Mouse (Mus musculus): Measurements from ENCODE around the gene Fndc11.
"Not testable (repeated sequence)": the region's sequence is repeated elsewhere in the genome, so short reads cannot be mapped to it uniquely, and the experiment has no call there.

The Fndc11 gene

DNA sequence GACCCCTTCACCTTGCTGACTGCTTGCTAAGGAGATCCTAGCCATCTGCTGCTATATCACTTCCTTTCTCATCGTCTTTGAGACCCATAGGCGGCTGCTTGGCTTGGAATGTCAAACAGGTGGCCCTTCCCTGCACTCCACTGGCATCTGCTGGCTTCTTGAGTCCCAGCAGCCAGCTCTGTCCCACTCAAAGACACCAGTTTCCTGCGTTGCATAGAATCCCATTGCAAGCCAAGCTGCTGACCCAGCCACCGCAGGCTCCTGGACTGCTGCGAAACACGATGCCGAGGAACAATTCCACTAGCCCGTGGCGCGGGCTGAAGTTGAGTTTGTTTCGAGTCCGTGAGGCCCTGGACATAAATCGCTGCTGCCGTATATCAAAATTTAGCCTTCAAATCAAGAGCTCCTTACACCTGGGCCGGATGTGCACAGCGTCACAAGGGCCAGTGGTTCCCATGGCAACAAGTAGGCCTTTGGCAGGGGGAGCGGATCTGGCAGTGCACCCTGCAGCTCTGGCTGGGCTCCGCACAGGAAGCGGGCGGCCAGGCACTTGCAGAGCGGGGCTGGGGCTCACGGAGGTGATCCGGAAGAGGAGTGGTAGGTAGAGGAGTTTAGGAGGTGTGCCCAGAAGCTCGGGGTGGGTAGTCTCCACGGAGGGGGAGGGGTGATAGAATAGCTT lies at the start of gene Fndc11:
TSS of gene Fndc11 (plus strand) at position 476 of the 679 bp plus-strand sequence.
- peak; percentile 82 for DNase-seq

DNA sequence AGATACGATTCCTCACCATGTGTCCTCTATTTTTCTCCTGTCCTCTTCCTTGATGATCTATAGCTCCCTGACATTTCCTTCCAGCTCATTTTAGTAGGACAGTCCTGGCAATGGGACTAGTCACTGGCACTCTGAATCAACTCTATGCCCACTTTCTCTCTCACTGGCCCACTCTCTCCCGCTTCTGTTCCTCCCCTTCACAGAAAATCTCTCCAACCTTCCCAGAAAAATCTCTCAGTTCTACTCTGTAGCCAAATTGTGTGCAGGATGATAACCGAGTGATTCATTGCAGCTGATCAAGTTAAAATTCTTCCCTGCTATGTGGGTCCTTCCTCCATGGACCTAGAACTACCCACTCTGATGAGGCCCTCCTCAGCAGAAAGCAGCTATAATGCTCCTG lies 45.2 kb upstream of the Fndc11 start:
- no peak for DNase-seq

DNA sequence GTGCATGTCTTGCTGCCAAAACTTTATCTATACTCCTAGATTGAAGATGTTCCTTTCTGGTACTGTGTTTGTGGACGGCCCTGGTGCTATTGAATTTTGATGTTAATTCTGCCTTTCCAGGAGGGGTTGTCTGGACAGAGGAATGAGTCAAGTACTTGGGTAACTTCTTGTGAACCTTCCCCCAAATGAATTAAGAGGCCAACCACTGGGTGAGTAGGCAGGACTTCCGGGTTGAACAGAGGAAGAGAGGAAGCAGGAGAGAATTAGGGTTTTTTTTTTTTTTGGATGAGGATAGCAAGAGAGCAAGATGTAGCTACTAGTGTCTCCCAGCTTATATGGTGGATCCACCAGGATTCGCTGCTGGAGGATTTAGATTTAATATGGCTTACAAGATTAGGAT lies 41.8 kb upstream of the Fndc11 start:
- no peak for DNase-seq

DNA sequence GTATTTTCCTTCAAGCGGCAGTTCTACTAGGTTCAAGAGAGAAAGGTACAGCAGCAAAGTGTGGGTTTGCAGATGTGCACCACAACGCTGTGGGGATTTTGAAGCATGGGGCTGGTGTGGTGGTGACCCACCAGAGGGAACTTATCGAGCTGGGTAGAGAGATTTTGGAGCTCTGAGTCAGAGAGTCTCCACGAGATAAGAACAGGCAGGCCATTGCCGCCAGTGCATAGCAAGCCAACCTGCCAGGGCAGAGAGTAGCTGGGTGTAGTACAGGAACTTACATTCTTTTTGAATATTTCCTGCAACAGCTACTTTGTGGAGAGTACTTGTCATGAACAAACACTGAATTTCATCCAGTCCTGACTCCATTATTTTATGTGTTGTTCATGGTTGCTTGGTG lies 41.3 kb upstream of the Fndc11 start:
- DNase-seq, result no peak

DNA sequence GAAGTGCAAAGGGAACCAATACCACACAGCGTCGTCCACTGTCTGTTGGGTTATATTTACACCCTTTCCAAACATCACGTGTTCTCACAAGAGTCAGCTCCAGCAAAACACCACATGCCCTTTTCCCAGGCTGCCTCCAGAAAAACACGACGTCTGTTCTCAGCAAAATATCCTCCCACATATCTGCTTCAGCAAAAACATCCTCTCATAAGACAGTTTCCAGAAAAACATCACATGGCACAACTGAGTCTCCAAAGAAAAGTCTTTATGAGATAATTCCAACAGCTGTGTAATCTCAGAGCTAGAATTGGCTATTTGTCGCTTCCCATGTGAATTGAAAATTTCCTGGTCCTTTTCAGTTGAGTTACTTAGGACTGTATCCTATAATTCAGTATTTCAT lies 38.9 kb upstream of the Fndc11 start:
- no peak for DNase-seq

DNA sequence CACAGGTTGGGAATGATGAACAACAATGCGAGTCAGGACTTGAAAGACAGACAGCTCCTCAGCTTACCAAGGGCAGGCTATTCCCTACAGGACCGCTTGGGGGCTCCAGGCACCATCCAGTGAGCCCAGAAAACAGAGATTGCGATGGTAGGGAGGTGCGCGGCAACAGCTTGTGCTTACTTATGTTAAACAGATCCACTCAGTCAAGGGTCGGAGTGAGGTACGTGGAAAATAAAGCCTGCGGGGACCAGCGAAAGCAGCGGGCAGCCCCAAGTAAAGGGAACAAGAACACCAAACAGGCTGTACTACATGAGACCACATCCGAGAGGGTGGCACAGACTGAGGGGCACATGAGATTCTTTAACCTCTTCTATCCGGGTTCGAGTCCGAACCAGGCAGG lies 33.2 kb upstream of the Fndc11 start:
- DNase-seq, result peak; percentile 91

DNA sequence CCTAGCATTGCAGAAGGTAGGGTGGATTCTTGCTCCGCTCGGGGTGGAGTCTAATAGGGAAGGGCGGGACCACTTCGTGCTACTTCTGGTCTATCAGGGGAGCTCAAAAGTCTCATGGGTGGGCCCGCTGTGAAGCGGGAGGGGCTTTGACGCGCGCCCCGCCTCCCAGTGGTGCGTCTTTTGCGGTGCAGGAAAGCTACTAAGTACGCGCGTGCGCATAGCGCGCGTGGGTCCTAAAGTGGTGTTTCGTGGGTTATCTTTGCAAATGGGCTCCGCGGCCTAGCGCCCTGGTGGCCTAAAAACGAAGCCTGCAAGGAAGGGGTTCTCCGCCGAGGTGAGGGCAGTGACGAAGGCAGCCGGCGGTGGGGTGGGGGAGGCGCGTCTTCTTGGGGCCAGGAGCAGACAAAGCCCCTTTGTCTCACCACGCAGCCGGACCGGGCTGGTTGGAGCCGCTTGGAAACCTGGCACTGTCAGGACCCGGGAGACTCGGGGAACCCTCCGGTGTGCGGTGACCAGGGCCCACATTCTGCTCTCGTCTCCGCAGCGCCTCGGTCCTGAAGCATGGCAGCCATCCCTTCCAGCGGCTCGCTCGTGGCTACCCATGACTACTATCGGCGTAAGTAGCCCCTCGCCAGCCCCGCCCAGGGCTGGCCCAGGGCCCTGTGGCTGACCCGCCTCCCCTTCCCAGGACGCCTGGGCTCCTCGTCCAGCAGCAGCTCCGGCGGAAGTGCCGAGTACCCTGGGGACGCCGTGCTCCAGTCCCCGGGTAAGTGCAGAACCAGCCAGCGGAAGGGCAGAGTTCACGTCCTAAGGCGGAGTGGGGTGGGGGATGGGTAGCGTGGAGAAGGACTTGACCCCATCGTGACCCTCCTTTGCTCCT lies 32.5 kb upstream of the Fndc11 start, which contains the start of gene Ppdpf:
TSS of gene Ppdpf (plus strand) at position 127 of the 880 bp plus-strand sequence.
- DNase-seq, result peak; percentile 94

DNA sequence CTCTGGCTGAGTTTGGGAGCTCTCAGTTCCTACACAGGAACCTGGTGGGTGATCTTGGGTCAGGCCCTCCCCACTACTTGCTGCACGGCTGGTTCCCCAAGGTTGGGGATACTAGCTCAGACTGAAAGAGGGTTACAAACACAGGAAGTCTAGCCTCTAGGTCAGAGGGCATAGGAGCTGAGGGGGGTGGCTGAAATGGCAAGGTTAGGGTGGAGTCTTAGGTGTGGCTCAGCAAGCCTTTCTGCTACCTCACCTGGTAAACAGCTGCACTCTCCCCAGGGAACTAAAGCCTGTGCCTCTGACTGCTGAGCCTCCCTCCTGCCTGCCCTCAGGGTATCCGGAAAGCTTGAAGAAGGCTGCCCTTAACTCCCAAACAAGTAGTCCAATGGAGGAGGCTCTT lies 31.1 kb upstream of the Fndc11 start:
- no peak for DNase-seq

DNA sequence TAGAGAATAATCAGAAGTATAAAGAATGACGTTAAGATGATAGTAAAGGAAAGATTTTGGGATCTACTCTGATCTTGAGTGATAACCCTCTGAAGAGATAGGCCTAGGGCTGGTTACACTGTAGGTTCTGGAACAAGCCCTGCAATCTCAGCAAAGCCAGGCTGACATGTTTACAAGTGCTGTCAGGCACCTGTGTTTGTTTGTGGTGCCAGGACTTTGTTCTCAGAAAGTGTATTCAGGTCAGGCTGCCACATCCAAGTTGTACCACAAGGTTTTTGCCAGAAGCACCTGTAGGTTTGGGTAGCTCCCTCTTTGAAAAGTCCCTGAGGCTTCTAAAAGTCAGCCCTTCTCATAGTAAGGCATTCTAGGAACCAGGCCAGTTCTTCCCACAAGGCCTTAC lies 30.5 kb upstream of the Fndc11 start:
- DNase-seq, result no peak

DNA sequence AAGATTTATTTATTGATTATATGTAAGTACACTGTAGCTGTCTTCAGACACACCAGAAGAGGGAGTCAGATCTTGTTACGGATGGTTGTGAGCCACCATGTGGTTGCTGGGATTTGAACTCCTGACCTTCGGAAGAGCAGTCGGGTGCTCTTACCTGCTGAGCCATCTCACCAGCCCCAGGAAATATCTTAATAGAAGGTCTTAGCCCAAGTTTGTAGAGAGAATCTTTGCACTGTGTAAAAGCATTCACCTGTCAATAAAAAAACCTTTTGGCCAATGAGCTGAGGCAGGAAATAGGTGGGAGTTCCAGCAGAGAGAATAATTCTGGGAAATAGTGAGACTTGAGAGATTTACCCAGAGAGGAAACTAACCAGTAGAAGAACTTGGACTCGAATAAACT lies 28.4 kb upstream of the Fndc11 start:
- not testable (repeated sequence) for DNase-seq

DNA sequence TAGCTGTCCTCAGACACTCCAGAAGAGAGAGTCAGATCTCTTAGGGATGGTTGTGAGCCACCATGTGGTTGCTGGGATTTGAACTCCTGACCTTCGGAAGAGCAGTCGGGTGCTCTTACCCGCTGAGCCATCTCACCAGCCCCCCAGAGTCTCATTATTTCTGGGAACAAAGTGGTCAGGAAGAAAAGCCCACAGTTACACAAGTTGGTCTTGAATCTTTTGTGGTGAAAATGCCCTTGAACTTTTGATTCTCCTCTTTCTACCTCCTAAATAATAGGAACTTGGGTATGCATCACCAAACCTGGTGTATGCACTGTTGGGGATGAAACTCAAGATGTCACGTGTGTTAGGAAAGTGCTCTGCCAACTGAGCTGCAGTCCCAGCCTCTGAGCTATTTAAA lies 27.9 kb upstream of the Fndc11 start:
- DNase-seq, result no peak

DNA sequence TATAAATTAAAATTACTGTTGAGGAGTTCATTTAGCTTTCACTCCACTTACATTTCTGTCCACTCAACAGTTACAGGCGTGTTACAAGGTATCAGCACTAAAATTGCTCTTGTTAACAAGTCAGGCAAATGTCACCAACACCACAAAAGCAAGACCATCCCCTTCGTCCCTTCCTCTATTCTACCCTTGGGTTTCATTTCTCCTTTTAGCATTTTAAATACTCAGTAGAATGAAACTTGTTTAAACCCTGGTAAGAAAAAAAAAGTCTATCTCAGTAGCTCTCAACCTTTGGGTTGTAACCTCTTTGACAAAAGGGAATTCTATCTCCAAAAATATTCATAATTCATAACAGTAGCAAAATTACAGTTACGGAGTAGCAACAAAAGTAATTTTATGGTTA lies 26.8 kb upstream of the Fndc11 start:
- DNase-seq, result no peak

DNA sequence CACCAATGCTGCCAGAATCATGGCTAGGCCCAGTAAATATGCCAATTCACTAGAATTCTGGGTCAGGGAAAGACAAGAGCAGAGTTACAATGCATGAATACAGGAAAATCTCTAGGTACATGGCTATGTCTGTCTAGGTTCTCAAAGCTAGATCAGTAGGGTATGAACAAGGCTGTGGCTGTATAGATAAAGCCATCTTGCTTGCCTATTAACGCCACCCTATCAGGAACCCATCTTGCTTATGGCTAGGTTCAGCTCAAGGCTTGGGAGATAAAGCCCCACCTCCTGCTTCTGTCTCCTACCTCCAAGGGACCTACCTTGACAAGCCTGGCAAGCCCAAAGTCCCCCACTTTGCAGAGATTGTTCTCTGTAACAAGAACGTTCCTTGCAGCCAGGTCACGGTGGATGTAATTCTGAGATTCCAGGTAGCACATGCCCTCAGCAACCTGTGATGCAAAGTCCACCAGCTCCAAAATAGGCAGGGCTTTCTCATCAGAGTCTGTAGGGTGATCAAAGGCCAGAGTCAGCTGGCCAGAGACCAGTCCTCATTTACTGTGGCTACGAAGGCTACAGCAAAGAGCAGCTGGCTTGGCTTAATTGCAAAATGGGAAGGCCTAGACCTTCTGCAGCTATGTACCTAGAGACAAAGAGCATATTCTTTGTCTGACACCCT lies 23.0 kb upstream of the Fndc11 start:
- DNase-seq, result peak; percentile 57

DNA sequence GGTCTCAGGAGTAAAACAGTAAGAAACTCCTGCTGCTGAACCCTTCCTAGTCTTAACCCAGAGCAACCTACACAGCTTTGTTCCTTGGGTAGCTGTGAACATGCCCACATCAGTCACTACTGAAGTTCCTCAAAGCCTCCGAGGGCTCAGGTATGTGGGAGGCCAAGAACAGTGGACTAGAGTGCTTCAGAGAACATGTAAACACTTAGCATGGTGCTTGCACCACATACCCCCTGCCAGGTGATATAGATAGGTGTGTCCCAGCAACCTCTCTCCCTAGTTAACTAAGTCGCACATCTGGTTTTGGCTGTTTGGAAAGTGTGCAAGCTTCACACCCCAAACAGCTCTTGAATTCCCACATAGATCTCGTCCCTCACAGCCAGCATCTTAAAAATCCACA lies 18.2 kb upstream of the Fndc11 start:
- DNase-seq, result no peak

DNA sequence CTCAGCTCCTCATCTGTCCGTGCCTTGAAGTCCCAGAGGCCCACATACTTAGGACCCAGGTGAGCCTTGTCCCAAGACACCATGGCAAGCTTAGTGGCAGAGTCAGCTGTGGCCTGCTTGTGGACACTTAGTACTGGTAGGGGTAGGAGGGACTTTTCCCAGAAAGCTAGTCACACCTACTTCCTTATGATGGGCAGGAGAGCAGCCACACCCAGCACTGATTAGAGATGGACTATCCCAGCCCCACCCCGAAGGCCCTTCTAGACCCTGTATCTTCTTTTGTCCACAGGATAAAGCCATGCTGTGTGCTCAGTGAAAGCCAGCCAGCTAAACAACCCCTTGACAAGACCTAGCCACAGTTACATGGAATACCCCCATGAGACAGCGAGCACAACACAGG lies 17.4 kb upstream of the Fndc11 start, which contains the start of gene Ptk6:
TSS of gene Ptk6 (minus strand) at position 368 of the 400 bp plus-strand sequence.
- DNase-seq, result no peak

DNA sequence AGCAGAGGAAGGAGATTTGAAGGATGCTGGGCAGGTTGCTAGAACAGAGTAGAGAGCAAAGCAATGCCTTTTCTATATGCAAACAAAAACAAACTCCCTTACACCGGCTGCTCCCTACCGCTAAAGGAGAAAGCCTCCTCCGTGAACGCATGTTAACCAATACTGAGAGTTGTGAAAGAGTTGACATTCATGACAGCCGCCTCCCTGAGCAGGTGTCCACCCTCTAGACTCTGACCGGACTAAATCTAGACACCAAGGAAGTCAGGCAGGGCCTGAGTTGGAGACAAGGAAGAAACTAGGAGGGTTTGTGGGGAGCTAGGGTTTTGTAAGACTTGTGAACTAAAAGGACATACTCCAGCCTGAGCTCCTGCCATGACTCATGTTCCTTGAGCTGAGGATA lies 16.9 kb upstream of the Fndc11 start:
- DNase-seq, result no peak

DNA sequence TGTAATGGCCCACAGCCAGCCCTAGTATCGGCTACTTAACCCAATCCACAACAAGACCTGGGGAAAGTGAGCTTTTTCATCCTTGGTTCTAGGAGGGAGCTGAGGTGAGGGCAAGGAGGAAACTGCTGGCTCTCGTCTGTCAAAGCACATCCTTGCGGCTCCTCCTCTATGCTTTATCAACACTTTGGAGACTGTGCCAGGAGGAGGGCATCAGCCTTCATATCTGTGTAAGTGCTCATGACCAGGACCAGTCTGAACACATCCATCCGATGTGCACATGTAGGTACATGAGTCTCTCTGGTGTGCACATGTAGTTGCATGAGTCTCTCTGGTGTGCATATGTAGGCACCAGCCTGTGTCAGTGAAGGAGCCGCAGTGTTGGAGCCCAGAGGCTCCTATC lies 14.1 kb upstream of the Fndc11 start:
- no peak for DNase-seq

DNA sequence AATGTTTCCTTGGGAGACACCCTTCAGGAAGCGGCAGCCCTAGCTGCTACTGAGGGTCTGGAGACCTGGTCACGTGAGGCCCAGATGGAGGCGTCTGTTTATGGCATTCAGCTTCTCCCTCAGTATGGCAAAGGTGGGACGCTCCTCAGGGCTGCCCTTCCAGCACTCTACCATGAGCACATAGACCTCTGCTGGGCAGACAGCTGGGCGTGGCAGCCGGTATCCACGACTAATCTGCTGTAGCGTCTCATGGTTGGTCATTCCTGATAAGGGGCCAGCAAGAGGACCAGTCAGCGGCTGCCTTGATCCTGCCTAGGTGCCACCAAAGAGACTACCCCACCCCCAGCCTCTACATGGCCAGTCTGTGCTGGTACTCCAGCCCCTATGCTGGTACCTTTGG lies 13.7 kb upstream of the Fndc11 start:
- DNase-seq, result no peak

DNA sequence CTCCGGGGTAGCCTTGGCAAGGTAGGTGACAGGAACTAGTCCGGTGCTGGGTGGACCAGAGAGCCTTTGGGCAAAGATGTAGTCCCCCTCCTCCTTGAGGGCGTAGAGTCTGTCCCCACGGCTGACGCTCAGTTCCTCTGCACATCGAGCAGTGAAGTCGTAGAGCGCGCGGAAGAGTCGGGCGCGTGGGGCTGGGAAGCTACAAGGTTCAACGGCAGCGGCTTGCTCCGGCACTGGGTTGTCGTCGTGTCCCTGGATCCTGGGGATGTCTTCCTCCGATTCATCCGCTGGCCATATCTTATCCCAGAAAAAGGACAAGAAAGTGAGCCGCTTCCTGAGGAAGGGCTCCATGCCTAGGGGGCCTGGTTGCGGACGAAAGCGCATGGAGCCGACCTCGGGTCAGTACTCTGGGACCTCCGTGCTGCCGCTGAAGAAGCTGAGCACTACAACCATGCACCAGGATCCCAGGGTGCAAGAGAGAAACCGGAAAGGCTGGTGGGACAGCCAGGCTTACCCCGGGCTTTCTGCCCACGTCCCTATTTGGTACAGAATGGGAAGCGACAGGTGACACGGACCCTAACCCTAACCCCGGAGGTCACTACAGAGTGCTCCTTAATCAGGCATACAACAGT lies 7.3 kb upstream of the Fndc11 start:
- peak; percentile 19 for DNase-seq

DNA sequence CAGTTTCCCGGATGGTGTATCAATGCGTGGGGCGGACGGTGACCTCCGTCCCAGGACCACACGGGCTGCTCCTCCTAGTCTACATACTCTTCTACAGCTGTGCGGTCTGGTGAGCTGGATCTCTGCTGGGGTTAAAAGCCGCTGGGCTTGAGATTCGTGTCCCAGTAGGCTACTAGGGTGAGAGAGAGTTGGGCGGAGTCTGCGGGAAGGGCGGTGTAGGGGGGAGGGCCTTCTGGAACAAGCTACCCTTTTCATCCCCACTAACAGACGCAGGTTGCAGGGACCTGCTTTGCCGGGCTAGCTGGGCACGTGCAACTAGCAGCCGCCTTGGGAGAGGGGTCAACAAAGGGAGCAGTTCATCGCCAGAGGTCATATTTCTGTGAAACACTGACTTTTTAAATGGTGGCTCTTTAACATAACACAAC lies 6.8 kb upstream of the Fndc11 start, which contains the start of gene Srms:
TSS of gene Srms (minus strand) at position 165 of the 425 bp plus-strand sequence.
- peak; percentile 57 for DNase-seq

DNA sequence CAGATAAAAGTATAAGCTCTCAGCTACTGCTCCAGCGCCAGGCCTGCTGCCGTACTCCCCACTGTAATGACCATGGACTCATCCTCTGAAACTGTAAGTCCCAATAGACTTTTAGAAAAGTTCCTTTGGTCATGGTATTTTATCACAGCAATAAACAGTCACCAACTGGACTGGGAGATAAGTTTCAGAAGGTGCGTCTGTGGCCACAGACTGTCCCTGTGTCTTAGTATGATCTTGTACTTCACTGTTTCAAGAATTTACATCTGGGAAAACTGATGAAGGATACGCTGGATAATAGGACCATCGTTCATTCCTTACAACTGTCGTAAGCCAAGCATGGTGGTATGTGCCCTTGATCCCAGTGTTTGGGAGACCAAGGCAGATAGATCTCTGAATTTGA lies 3.8 kb upstream of the Fndc11 start:
- no peak for DNase-seq

DNA sequence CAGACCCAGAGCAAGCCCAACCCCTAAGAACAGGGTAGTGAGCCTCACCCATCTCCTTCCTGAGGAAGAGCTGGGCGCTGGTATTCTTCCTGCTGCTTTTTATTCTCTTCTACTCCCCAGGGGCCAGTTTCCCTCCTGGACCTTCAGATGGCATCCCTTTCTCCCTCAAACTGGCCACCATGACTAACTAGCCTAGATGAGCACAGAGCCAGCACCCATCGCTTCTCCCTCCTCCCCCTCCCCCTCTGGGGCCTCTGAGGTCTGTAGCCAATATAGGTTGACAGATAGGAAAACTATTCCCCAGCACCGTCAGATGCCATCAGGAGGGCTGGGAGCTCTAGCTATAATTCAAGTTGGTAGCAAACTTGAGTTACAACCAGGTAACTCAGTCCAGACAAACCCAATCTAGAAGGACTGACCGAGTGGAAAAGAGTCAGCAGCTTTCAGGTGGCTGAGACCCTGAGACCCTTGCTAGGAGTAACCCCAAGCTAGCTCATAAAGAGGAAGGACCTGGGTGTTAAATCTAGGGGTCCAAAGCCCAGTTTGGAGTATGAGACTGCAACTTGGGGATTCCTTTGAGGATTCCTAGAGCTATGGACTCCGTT lies 830 bp upstream of the Fndc11 start:
- no peak for DNase-seq

DNA sequence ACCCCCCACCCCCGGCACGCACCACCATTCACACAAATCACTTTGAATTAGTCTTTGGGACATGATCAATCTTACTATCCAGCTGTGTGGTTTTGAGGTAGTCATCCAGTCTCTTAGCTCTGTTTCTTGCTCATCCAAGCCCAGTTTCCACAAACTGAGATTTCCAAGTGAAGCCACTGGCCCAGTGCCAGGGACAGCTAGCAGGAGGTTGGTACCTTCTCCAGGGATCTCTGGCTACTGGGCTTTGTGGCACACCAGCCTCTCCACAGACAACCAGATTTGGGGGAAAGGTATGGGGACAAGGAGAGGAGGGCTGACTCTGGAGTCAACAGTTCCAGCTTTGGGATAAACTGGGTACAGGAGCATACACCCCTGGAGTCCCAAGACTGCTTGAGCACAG lies 548 bp downstream of the Fndc11 start:
- DNase-seq, result peak; percentile 23
